Comparison of ENCODE assay signal across 15 mouse cellular contexts in the genomic region with DNA sequence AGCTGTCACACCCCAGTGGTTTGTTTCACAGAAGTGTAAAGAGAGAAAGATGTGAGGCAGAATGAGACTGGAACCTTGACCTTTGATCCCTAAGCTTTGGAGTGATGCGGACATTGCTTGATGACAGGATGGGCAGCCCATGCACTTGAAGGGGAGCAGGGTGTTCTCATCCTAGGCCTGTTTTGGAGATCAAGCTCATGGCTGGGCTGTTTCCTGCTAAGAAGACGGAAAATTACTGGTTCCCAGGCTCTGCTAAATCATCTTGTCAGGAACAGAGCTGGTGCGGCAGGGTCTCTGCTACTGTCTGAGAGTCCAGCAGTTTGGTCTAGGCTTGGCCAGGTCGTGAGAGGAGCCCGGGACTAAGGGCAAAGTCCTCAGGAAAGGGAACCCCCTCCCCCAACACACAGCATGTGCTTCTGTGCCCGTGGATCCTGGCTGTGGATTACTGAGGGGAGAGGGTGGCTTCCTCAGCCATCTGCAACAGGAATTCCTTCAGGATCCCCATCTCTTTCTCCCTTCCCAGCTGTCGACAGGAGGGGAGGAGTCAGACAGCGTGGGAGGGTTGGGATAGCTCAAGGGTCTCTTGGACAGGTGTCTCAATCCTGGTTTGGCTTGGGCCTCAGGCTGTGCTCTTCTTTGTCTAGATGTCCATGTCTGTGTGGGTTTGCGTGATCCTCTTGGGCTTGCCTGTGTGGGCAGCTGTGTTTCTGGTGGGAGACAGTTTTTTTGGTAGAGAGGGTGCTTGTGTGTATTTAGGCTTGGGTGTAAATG. TPM values are rescaled to one million over a fixed set of nuclear protein-coding genes. Genes with fewer than 3 reads are reported as not detected.
A peak's percentile ranks its signal among the peaks of the same experiment; 100 is the strongest.
DNase-seq lines count a peak whose midpoint lies in the region; ATAC-seq and TF ChIP-seq lines count a peak whose summit lies in the region.
"Had no signal": no experiment of that assay in that cellular context is flagged by ENCODE, and none has a peak within 500 bp of the region (broad histone marks: within the 10 kb centered on the region; RNA-seq: fewer than 3 reads in every experiment).

No protein-coding gene starts in this region.

- no peaks in the 10 kb centered on the region for H3K9me3 ChIP-seq in midbrain, embryonic 11.5 days (ENCODE audit: control insufficient read depth, low read length)
- H3K9me3 ChIP-seq in midbrain, embryonic 14.5 days (ENCODE audit: control insufficient read depth, low read length) = no peaks in the 10 kb centered on the region
- no peaks in the 10 kb centered on the region for H3K9me3 ChIP-seq in kidney, postnatal 0 days (replicated peaks; ENCODE audit: low read length)
- no peaks in the 10 kb centered on the region for H3K9me3 ChIP-seq in stomach, postnatal 0 days (ENCODE audit: control insufficient read depth, low read length)
- H3K9me3 ChIP-seq: embryonic facial prominence, embryonic 12.5 days; forebrain, embryonic 15.5 days; G1E had no signal

- H3K27ac ChIP-seq in midbrain, embryonic 11.5 days (ENCODE audit: low read depth, low read length) = no peak overlapping the region
- H3K27ac ChIP-seq in midbrain, embryonic 14.5 days (replicated peaks; ENCODE audit: low read depth, low read length) = no peak overlapping the region
- peak overlapping the region; percentile 43 for H3K27ac ChIP-seq in kidney, postnatal 0 days
- H3K27ac ChIP-seq in stomach, postnatal 0 days (replicated peaks) = no peak overlapping the region
- H3K27ac ChIP-seq: embryonic facial prominence, embryonic 12.5 days; forebrain, embryonic 15.5 days; layer of hippocampus, adult 2 months had no signal

- no peak overlapping the region for H3K4me2 ChIP-seq in midbrain, embryonic 11.5 days
- H3K4me2 ChIP-seq in midbrain, embryonic 14.5 days (ENCODE audit: low read length) = no peak overlapping the region
- no peak overlapping the region for H3K4me2 ChIP-seq in kidney, postnatal 0 days (ENCODE audit: low read length)
- H3K4me2 ChIP-seq in stomach, postnatal 0 days (replicated peaks; ENCODE audit: low read depth) = no peak overlapping the region
- H3K4me2 ChIP-seq: embryonic facial prominence, embryonic 12.5 days; forebrain, embryonic 15.5 days had no signal

- no peak for TF ChIP-seq CTCF in kidney, postnatal 0 days (IDR thresholded peaks at IDR 0.05; ENCODE audit: low read depth)
- TF ChIP-seq CTCF in stomach, postnatal 0 days (IDR thresholded peaks at IDR 0.05; ENCODE audit: low read depth) = no peak

- ATAC-seq in frontal cortex, adult (ENCODE audit: low TSS enrichment) = peak; percentile 34; the same call in 1 of the 2 replicates
- ATAC-seq in midbrain, embryonic 11.5 days (ENCODE audit: low FRiP score) = no peak
- ATAC-seq in midbrain, embryonic 14.5 days (ENCODE audit: low FRiP score, low TSS enrichment) = no peak
- ATAC-seq in kidney, postnatal 0 days (replicated peaks; ENCODE audit: low FRiP score, low read depth) = peak; percentile 47
- 0 out of 2 replicates have a peak, but pooled peaks have one; percentile 16 for ATAC-seq in stomach, postnatal 0 days (ENCODE audit: low FRiP score, low TSS enrichment)
- ATAC-seq: forebrain, embryonic 15.5 days had no signal

- peaks cover 4% of the 10 kb centered on the region for H3K4me1 ChIP-seq in midbrain, embryonic 11.5 days (ENCODE audit: control insufficient read depth, insufficient read depth, low read length)
- no peaks in the 10 kb centered on the region for H3K4me1 ChIP-seq in midbrain, embryonic 14.5 days (ENCODE audit: control insufficient read depth, insufficient read depth, low read length)
- H3K4me1 ChIP-seq in kidney, postnatal 0 days (replicated peaks; ENCODE audit: insufficient read depth, low read length) = peaks cover 24% of the 10 kb centered on the region
- H3K4me1 ChIP-seq in stomach, postnatal 0 days (replicated peaks; ENCODE audit: control insufficient read depth, insufficient read depth) = no peaks in the 10 kb centered on the region
- H3K4me1 ChIP-seq: embryonic facial prominence, embryonic 12.5 days; forebrain, embryonic 15.5 days had no signal

- H3K36me3 ChIP-seq in midbrain, embryonic 11.5 days (ENCODE audit: control insufficient read depth, insufficient read depth, low read length) = no peaks in the 10 kb centered on the region
- no peaks in the 10 kb centered on the region for H3K36me3 ChIP-seq in midbrain, embryonic 14.5 days (ENCODE audit: control insufficient read depth, insufficient read depth, low read length)
- H3K36me3 ChIP-seq in kidney, postnatal 0 days (ENCODE audit: insufficient read depth, low read length) = no peaks in the 10 kb centered on the region
- H3K36me3 ChIP-seq in stomach, postnatal 0 days (ENCODE audit: control insufficient read depth, insufficient read depth, low read length) = no peaks in the 10 kb centered on the region
- H3K36me3 ChIP-seq: embryonic facial prominence, embryonic 12.5 days; forebrain, embryonic 15.5 days had no signal

- no peak for TF ChIP-seq EP300 in stomach, postnatal 0 days (optimal IDR thresholded peaks at IDR 0.05)

- WGBS in midbrain, embryonic 11.5 days = 56% methylated on average over 9 of the region's 9 CpGs
- WGBS in midbrain, embryonic 14.5 days = 59% methylated on average over 9 of the region's 9 CpGs
- WGBS in kidney, postnatal 0 days = 26% methylated on average over 9 of the region's 9 CpGs
- WGBS in stomach, postnatal 0 days = 39% methylated on average over 9 of the region's 9 CpGs

- H3K27me3 ChIP-seq in midbrain, embryonic 11.5 days (ENCODE audit: control insufficient read depth, insufficient read depth, low read length) = no peaks in the 10 kb centered on the region
- H3K27me3 ChIP-seq in midbrain, embryonic 14.5 days (ENCODE audit: control insufficient read depth, insufficient read depth, low read length) = no peaks in the 10 kb centered on the region
- H3K27me3 ChIP-seq in kidney, postnatal 0 days (ENCODE audit: insufficient read depth, low read length) = no peaks in the 10 kb centered on the region
- H3K27me3 ChIP-seq in stomach, postnatal 0 days (ENCODE audit: control insufficient read depth, insufficient read depth, low read length) = no peaks in the 10 kb centered on the region
- H3K27me3 ChIP-seq: embryonic facial prominence, embryonic 12.5 days; forebrain, embryonic 15.5 days had no signal

- no peak overlapping the region for H3K9ac ChIP-seq in midbrain, embryonic 11.5 days (ENCODE audit: low read length)
- no peak overlapping the region for H3K9ac ChIP-seq in midbrain, embryonic 14.5 days (replicated peaks; ENCODE audit: low read length)
- 0 out of 2 replicates have a peak overlapping the region, but pooled peaks have one; percentile 27 for H3K9ac ChIP-seq in kidney, postnatal 0 days (ENCODE audit: low read depth, low read length)
- H3K9ac ChIP-seq in stomach, postnatal 0 days (ENCODE audit: low read length) = no peak overlapping the region
- H3K9ac ChIP-seq: embryonic facial prominence, embryonic 12.5 days; forebrain, embryonic 15.5 days had no signal

- DNase-seq in frontal cortex, postnatal 14 days (ENCODE audit: low spot score in 2 of 2) = no peak
- DNase-seq in midbrain, embryonic 11.5 days (ENCODE audit: low spot score, missing footprints) = peak; percentile 73
- no peak for DNase-seq in midbrain, embryonic 14.5 days
- DNase-seq in kidney, postnatal 0 days (ENCODE audit: low spot score) = peak; percentile 77
- DNase-seq in stomach, postnatal 0 days (ENCODE audit: low spot score) = no peak
- DNase-seq in layer of hippocampus, adult 9-10 months (ENCODE audit: low spot score) = no peak
- no peak for DNase-seq in right cerebral cortex, postnatal 36 days (ENCODE audit: low spot score in 2 of 2)
- DNase-seq: B cell, adult 2 months; cerebellum, adult 18-20 months; lung, postnatal 36 days had no signal

- no peak overlapping the region for H3K4me3 ChIP-seq in midbrain, embryonic 11.5 days (ENCODE audit: low read depth, low read length)
- H3K4me3 ChIP-seq in midbrain, embryonic 14.5 days (replicated peaks; ENCODE audit: low read depth, low read length) = no peak overlapping the region
- H3K4me3 ChIP-seq in kidney, postnatal 0 days (replicated peaks; ENCODE audit: low read depth, low read length) = no peak overlapping the region
- no peak overlapping the region for H3K4me3 ChIP-seq in stomach, postnatal 0 days (ENCODE audit: low read depth, low read length)
- H3K4me3 ChIP-seq: embryonic facial prominence, embryonic 12.5 days; forebrain, embryonic 15.5 days; layer of hippocampus, adult 2 months had no signal

RNA-seq across cellular contexts. Expression of gene Cilp, which starts 20.8 kb away (rescaled TPM):
- 0.12 and 0.16 TPM in 2 replicates for polyA plus RNA-seq in midbrain, embryonic 11.5 days (2014; fragmentation: Nextera tagmentation; extraction: Ambion mirVana)
- 0.17 and 0.24 TPM in 2 replicates for polyA plus RNA-seq in midbrain, embryonic 14.5 days (2014; fragmentation: Nextera tagmentation; extraction: Ambion mirVana)
- polyA plus RNA-seq in kidney, postnatal 0 days (2015; fragmentation: Nextera tagmentation; extraction: Ambion mirVana) = 0.33 and 0.51 TPM in 2 replicates
- polyA plus RNA-seq in stomach, postnatal 0 days (2015; fragmentation: Nextera tagmentation; extraction: Ambion mirVana) = 0.61 and 0.79 TPM in 2 replicates
- polyA plus RNA-seq: G1E had no signal

RNA-seq across cellular contexts. Expression of gene Parp16, which starts 49.1 kb away (rescaled TPM):
- 5.2 and 6.4 TPM in 2 replicates for polyA plus RNA-seq in midbrain, embryonic 11.5 days (2014; fragmentation: Nextera tagmentation; extraction: Ambion mirVana)
- polyA plus RNA-seq in midbrain, embryonic 14.5 days (2014; fragmentation: Nextera tagmentation; extraction: Ambion mirVana) = 5.2 and 6.5 TPM in 2 replicates
- polyA plus RNA-seq in kidney, postnatal 0 days (2015; fragmentation: Nextera tagmentation; extraction: Ambion mirVana) = 8.4 and 8.6 TPM in 2 replicates
- 5.0 TPM in 2 replicates for polyA plus RNA-seq in stomach, postnatal 0 days (2015; fragmentation: Nextera tagmentation; extraction: Ambion mirVana)

RNA-seq across cellular contexts. Expression of gene Clpx, which starts 49.8 kb away (rescaled TPM):
- 45.8 and 54.3 TPM in 2 replicates for polyA plus RNA-seq in midbrain, embryonic 11.5 days (2014; fragmentation: Nextera tagmentation; extraction: Ambion mirVana)
- 38.1 and 45.6 TPM in 2 replicates for polyA plus RNA-seq in midbrain, embryonic 14.5 days (2014; fragmentation: Nextera tagmentation; extraction: Ambion mirVana)
- polyA plus RNA-seq in kidney, postnatal 0 days (2015; fragmentation: Nextera tagmentation; extraction: Ambion mirVana) = 59.5 and 62.3 TPM in 2 replicates
- 47.9 and 49.7 TPM in 2 replicates for polyA plus RNA-seq in stomach, postnatal 0 days (2015; fragmentation: Nextera tagmentation; extraction: Ambion mirVana)

Comparison
In these comparisons a context has a peak if more than half of its experiments do, and no peak if none do; other contexts are left out.
1. DNase-seq: peak in midbrain, embryonic 11.5 days (single experiment) and kidney, postnatal 0 days (single experiment); none in frontal cortex, postnatal 14 days (0 of 2), midbrain, embryonic 14.5 days (single experiment), stomach, postnatal 0 days (single experiment), layer of hippocampus, adult 9-10 months (single experiment) and right cerebral cortex, postnatal 36 days (0 of 2).
2. ATAC-seq: peak in frontal cortex, adult (single experiment), kidney, postnatal 0 days (single experiment) and stomach, postnatal 0 days (single experiment); none in midbrain, embryonic 11.5 days (single experiment) and midbrain, embryonic 14.5 days (single experiment).